Comparison of ENCODE assay signal across 1 mouse cellular context in genomic region chr12:78890062-78890461, GRCm38 (mm10).
TF ChIP-seq lines count a peak whose summit lies in the region.

No protein-coding gene starts in this region.

TF ChIP-seq in MEL, 35 proteins besides CTCF, POLR2A, EP300 and RAD21 (continued from another document):
- TF ChIP-seq POLR2AphosphoS2 (IDR thresholded peaks at IDR 0.05; ENCODE audit: low read length): no peak
- no peak for TF ChIP-seq CHD1 (IDR thresholded peaks at IDR 0.05; ENCODE audit: low read depth, low read length)
- TF ChIP-seq ZC3H11A (IDR thresholded peaks at IDR 0.05; ENCODE audit: low read depth, low read length): no peak
TF ChIP-seq in MEL: peak in this region for 0.
